Mouse (Mus musculus) cerebellum, adult 8-10 months (tissue): ENCODE data around the gene Car11.

ENCODE experiments used
- DNase-seq: peaks from one replicate; pipeline ENCODE4 v3.0.0; 2022

Car11 gene

DNA sequence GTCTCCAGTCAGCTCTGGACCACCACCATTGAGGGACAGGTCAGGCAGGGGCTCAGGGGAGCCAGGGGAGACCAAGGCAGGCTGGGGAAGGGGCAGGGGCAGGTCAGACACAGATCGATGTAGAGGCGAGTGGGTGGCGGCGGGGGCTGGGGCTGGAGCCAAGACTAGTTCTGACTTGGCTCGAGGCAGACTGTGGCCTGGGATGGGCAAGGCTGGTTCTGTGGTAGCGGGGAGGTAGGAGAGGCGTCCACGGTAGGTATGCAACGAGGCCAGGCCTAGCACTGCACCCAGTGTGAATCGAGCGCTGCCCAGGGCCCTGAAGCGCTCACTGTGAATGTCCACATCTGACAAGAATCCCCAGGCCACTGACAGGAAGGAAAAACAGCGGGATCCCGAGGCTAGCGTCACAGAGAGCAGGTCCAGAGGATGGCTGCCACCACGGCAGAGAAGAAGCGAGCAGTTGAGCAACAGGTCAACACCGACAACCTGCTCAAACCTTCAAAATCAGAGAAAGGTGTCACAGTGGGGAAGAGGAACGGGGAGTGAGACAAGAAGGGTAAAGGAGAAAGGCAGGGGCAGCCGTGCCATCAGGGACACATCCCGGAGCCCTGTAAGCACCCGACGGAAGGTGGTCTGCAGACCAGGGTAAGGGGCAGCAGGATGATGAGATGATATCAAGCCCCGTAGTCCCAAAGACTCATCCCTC is 11.8 kb downstream of the Car11 start:
- DNase-seq: peak; percentile 46

DNA sequence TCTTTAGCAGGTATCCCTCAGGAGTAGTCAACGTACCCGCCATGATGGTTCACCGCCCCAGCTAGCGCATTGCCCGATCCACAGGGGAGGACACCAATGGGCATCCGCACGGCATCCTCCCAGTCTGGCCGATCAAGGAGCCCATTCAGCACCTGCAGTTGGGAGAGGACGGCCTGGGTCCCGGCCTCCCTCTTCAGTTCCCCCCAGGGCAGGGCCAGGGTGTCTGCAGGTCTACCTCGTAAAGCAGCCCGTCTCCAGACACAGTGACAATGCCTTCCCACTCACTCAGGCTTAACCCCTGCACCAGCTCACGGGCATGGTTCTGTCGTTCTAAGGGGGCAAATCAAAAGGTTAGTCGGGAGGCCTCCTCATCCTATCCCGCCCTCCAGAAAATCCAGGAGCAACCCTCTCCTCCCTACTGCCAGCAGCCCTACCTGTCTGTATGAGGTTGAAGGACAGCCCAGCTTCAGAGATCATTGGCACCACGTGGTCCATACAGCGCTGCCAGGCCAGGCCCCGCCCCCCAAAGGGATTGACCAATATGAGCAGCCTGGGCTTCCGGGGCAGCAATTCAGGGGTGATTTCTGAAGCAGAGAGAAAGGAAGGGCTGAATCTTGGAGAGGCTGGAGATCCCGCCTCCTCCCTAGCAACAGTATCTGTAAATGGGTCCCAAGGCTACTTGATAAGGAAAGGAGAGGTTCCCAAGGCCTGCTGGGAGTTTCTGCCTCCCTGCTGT is 12.5 kb downstream of the Car11 start:
- DNase-seq: peak; percentile 51

DNA sequence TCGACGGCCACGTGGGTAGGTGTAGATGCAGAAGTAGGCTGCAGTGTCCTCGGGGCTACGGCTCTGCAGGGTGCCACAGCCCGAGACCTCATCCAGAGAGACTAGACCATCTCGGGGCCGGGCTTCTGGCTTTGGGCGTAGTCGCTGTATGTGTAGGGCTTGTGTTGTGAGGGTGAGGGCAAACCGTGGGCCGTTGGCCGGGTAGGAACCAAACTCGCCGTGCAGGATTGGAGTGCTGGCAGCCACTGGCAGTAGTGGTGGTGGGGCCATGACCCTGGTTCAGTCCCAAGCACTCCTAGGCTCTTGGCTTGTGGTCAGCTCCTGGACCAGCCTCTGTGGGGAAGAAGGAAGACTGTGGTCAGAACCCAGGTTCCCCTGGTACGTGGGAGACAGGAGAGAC is 13.8 kb downstream of the Car11 start:
- peak; percentile 49 for DNase-seq

DNA sequence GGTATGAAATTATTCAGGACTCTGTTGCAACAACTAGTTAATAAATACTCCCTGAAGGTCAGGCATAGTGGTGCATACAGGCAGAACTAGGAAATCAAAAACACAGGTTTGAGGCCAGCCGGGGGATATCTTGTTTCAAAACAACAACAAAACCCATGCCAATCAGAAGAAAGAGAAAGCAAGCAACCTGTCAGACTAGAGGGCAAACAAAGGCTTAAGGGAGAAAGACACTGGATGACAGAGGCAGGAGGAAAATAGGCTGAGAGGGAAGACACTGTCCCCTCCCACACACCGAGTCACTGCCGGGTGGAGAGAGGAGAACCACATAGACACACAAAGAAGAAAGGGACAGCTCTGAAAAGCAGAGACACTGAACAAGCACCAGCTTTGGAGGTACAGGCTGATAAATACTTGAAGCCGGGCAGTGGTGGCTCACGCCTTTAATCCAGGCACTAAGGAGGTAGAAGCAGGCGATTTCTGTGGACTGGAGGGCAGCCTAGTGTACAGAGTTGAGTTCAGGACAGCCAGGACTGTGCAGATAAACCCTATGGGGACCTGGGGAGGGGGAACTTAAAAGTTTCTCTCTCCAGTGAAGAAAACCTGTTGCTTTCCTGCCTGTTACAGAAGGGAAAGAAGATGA is 14.4 kb downstream of the Car11 start:
- DNase-seq: no peak

DNA sequence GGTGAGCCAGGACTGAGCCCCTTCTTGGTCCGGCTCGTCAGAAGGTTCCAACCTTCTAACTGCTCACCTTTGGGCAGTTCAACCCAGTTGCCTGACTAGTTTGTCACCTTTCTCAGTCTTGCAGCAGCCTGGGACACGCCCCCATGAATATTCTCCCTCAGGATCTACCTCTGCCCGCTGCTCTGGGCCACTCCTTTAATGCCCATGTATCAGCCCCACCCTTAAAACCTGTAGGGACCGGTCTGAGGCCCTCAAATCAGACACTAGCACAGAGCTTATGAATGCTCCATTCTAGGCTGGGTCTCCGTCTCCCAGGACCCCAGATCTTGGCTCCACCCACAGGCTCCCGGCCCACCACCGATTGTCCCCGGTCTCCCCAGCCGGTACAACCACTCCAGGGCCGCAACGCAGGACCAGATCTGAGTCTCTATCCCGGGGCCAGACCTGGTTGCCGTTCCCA is 15.0 kb downstream of the Car11 start:
- DNase-seq: no peak

DNA sequence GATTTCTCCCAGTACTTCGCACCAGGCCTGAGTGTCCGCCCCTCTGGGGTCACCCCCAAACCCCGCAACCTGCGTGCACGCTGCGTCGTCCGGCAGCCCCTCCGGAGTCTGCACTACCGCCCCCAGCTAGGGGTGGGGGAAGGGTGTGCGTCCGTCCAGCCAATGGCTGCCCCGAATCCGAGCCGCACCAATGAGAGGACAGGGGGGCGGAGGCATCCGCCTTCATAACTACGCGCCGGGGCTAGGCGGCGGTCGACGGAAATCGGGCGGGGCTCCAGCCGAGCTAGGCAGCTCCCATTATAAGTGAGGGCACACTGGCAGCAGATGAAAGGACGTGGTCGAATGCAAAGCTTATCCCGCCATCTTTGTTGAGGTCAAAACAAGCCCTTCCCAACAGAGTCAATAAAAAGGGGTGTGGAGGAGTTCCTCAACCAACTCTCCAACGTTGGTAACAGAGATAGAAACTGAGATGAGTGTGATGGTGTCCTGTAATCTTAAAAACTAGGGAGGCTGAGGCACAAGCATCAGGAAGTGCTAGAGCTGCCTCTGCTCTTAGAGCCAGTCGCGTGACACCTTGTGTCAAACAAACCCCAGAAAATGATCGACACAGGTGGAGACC is 15.6 kb downstream of the Car11 start, which contains the start of gene Rpl18:
Gene Rpl18 (plus strand): TSS at position 368 of the 619 bp plus-strand sequence.
- peak; percentile 96 for DNase-seq

DNA sequence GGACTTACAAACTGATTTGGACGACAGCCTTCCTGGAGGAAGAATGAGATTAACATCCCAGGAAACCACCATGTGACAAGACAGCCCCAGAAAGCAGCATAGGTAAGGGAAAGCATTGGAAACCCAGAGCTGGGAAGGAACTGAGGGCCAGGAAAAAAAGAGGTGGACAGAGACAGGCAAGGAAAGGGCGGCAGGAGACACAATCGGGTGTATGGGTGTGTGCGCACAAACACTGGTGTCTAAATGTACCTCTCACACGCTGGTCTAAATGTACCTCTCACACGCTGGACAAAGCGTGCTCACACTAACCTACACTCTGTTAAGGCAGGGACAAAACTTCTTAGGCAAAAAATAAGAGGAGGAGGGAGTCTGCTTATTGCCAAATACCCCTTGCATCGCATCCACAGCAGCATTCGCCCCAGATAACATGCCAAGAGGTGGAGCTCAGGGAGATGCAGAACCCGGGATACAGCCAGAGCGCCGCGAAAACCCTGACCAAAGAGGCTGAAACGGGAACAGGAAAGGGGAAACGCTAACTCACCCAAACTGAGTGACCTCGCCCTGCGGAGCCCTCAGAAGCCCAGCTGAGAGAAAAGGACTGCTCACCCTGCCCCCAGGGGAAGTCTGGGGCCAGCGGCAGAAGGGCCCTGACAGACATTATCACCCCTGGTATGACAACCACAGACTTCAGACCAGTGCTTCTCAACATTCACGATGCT is 16.3 kb downstream of the Car11 start:
- DNase-seq: peak; percentile 35

DNA sequence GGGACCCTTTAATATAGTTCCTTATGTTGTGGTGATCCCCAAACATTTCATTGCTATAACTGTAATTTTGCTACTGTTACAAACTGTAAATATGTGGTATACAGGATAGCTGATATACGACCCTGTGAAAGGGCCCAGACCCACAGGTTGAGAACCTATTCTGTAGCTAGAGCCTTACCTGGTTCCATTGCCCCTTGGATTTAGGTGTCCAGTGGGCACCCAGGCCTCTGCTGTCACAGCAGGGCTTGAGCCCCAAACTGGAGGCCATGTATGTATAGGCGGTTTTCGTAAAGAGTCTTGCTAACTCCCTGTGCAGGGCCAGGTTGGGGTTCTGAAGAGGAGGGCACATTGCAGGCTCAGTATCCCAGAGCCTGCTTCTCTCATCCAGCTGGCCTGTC is 16.8 kb downstream of the Car11 start:
- DNase-seq: no peak

DNA sequence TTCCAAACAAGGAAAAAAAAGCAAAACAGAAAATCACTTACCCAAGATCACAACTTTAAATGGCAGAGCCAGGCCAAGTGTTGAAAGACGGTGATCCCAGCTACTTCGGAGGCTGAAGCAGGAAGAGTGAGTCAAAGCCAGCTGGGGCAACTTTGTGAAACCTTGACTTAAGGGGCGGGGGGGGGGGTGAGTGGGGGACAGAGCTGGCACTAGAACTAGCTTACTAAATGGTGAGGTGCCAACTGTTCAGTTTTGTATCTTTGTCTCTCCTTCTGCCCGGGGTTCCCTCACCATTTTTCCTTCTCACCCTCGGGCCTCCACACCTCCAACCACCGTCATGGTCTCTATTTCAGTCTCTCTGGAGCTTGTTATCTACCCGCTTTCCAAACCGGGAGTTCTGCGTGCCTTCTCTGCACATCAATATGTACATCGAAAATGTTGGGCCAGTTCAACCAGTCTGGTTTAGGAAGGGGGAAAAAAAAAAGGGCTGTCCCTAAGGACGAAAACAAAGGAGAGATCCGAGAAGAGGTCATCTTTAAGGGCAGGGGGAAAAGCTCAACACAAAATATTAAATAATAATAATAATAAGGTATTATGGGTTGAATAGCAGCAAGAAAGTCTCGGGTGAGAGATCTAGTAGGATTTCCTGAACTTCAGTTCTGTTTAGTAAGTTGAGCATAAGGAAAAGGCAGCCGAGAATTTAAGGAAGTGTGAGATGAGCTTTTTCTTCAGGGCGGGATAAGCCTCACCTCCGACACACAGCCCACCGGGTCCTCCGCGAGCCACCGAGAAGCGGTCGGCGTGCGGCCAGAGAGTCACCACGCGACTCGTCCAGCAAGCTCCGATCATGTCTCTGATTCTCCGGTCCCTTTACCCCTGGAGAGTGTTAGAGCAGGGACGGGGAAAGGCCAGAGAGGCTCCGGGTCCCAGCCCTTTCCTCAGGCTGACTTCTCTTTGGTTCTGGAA is 17.6 kb downstream of the Car11 start:
- no peak for DNase-seq

DNA sequence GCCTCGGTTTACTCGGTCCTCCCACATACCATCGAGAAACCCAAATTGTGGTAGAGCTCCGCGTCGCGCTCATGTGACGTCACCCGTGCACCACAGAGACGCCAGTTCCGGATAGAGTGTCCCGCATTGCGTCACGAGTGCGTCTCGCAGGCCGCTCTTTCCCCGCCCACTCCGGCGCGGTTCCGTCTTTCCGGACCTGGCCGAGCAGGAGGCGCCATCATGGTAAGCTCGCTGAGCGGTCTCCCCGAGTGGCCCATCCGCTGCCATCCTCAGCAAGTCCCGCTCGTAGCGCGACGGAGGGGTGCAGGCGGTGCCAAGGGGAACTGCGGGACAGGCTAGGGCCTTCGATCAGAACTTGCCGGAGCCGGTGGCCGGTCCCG is 18.3 kb downstream of the Car11 start, which contains the start of gene Sphk2:
Gene Sphk2 (minus strand): TSS at position 85 of the 380 bp plus-strand sequence.
- peak; percentile 98 for DNase-seq

DNA sequence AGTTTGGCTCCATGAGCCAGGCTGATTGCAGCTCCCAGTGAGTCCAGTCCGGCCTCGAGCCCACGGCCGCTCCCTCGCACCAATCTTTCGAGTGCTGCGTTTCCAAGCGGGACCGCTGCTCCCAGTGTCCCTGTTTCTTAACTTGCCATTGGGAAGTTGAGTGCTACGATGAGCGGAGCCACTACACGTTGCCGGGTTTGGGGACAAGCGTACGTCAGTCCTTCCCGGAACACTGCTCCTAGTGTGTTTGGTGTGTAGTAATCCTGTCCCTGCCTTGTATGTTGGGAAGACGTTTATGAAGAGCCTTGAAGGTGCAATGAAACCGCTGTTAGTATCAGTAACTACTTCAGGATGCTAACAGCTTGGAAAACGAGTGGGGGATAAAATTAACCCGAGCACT is 18.7 kb downstream of the Car11 start:
- no peak for DNase-seq

DNA sequence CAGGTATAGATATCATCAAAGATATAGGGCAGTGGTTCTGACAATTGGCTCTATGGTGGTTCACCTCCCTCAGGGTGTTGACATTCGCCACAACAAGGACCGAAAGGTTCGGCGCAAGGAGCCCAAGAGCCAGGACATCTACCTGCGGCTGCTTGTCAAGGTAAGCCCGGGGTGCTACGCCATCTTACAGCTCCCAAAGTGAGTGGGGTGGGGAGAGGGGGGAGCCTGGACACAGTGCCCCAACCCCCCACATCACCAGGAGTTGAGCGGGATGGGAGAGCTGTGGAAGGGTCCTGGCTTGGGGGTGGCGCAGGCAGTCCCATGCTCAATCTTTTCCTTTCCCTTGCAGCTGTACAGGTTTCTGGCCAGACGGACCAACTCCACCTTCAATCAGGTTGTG is 19.5 kb downstream of the Car11 start:
- DNase-seq: peak; percentile 25

DNA sequence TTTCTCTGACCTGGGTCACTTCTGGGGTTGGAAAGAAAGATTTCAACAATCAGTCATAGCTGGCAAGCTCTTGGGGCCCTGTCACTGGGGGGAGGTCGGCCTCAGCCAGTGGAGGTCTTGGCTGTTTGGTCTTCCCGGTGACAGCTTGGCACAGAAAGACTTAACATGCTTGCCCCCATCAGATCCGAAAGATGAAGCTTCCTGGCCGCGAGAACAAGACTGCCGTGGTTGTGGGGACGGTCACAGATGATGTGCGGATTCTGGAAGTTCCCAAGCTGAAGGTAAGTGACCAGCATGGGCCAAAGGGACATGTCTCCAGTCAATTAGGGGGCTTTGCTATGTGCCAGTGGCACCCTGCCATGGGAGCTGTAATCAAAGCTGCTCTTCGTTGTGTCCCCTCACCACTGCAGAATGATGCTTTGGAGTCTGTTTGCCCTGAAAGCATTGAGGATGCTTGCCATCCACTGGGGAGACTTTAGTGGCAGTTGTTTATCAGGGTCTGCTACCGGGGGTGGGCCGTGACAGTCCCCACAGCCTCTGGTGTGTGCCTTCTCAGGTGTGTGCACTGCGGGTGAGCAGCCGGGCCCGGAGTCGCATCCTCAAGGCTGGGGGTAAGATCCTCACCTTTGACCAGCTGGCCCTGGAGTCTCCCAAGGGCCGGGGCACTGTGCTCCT is 20.2 kb downstream of the Car11 start:
- no peak for DNase-seq

DNA sequence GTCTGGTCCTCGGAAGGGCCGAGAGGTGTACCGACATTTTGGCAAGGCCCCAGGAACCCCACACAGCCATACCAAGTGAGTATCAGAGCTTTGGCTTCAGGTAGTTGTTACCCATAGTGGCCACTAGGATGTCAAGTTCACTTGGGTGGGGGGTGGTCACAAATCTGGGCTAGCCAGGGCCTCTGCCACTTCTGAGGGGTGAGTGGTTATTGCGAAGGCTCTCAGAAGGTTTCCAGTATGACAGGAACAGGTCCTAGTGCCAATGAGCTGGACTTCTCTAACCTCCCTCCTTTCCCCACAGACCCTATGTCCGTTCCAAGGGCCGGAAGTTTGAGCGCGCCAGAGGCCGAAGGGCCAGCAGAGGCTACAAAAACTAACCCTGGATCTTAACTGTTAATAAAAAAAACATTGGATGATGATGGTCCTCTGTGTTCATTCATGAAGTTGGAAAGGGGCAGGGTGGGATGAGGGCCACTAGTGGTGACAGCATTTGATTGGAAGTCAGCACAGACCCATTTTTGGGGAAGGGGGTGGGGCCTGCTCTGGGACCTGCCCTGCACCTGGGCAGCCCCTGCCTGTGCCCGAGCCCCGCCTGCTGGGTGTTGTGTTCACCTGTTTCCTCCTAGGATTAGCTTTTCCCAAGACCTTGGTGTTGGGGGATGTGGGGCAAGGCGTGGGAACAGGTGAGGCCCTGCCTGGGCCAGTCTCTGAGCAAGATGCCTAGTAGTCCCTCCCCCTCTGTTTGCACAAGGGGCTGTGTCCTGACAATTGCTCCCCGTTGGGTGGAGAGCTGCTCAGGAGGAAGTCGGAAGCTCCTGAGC is 21.0 kb downstream of the Car11 start, which contains the start of gene Fam83e:
Gene Fam83e (plus strand): TSS at position 800 of the 821 bp plus-strand sequence.
- peak; percentile 27 for DNase-seq

DNA sequence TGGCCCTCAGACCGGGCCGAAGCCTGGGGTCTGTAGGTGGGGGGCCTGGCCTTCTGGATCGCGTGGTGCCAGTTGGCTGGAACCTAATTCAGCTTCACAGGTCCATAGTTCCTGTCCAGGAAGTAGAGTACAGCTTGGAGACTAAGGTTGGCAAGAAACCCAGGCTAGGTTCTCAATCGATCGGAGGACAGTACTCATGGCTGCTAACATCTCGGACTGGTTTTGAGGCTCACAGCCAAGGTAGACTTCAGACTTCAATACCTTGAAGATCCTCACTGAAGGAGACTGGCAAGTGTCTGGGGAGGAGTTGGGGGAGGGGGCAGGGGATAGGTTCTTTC is 21.6 kb downstream of the Car11 start:
- DNase-seq: no peak

DNA sequence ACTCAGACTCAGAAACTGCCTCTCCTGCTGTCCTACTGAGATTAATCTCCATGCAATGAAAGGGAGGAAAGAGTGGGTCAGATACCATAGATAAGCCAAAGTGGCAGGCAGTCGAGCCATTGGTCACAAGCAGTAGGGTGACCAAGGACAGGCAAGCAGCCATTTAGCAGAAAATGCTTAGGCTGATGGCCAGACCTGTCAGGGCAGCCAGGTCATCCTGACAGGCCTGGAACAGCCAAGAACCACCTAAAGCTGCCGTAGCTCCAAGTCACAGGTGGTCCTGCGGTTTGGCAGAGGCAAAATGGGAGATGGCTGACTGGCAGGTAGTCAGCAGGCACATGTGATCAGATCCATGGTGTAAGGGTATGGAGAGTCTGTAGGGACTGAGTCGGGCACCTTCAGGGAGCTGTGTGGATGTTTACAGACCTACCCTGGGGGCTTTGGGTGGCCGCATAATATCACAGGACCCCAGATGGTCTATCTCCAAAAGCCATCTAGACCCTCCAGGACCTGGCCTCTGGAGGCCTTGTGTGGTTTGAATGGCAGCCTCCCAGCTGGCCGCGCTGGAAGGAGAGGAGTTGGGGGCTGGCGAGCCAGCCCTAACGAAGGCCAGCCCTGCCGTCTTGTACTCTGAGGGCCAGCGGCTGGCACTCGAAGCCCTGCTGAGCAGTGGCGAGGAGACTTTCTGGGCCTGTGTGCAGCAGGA is 22.2 kb downstream of the Car11 start:
- peak; percentile 30 for DNase-seq

DNA sequence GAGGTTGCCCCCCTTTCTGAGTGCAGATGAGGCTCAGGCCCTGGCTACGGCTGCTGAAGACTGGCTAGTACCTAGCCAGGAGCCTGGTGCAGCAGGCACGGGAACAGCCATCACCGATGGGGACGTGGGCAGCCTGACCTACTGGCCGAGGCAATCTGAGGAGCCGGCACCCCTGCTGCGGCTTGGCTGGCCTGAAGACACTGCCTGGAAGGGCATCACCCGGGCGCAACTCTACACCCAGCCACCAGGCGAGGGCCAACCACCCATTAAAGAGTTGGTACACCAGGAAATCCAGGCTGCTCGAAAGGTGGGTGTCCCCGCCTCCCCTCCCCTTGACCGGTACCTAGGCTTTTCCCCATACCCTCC is 22.7 kb downstream of the Car11 start:
- peak; percentile 32 for DNase-seq

DNA sequence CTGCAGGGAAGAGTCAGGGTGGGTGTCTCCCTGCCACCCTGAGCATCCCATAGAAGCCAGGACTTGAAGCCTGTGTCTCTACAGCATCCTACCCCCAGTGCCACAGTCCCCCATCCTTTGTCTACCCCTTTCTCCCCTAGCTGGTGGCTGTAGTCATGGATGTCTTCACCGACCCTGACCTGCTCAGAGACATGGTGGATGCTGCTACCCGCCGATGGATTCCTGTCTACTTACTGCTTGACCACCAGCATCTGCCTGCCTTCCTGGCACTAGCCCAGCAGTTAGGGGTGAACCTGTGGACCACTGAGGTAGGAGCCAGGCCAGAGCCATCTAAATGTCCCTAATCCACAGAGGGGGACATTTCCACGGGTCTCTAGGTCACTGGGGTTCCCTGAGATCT is 23.7 kb downstream of the Car11 start:
- DNase-seq: no peak

DNA sequence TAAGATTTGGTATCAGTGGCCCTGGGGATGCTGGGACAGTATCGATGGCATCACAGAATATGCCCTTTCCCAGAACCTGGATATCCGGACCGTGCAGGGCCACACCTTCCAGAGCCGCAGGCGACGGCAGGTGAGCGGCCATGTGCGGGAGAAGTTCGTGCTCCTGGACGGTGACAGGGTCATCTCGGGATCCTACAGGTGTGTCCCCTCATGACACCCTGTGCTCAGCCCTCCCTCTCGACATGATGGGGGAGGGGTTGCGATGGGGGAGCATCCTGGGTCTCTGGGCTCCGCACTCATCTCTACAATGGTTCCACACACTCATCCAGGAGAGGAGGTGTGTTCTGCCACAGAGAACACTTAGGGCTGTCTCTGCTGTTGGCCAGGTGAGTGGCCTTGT is 24.1 kb downstream of the Car11 start:
- no peak for DNase-seq
